Mouse (Mus musculus) gastrocnemius, postnatal 36 days (tissue): ENCODE data around the gene Llgl1. TPM values are rescaled to one million over a fixed set of nuclear protein-coding genes. Genes with fewer than 3 reads are reported as not detected.
A peak's percentile ranks its signal among the peaks of the same experiment; 100 is the strongest.

Experiments used
- DNase-seq, 2 experiments: peaks; one replicate each; pipeline ENCODE4 v3.0.0; 2022
- intact Hi-C: fragments of 180-260 bp; cut with DNase I; formaldehyde crosslinking; loops from one replicate; pipeline ENCODE4 v1.15.1; 2025
- long read RNA-seq, 2 experiments: library from polyadenylated mRNA; stranded (forward); transcript quantifications; one replicate each; pipeline ENCODE4 v2.0.0; 2021
- total RNA-seq, 2 experiments: library from RNA; stranded (reverse); gene quantifications; 2 replicates each; pipeline ENCODE4 v1.2.3; 2021

Llgl1 gene
- 1 to 10 TPM; 8.2 to 8.5 TPM for total RNA-seq
- long read RNA-seq, experiment 1, partial matches to known transcripts, result 10 of 10 reads
- long read RNA-seq, experiment 1, other reads (novel, unspliced or antisense), result 0 of 10 reads
- long read RNA-seq, experiment 2, full-length matches to known transcripts, result 1 of 6 reads
- long read RNA-seq, experiment 2, partial matches to known transcripts, result 1 of 6 reads
- long read RNA-seq, experiment 2, other reads (novel, unspliced or antisense), result 4 of 6 reads

DNA sequence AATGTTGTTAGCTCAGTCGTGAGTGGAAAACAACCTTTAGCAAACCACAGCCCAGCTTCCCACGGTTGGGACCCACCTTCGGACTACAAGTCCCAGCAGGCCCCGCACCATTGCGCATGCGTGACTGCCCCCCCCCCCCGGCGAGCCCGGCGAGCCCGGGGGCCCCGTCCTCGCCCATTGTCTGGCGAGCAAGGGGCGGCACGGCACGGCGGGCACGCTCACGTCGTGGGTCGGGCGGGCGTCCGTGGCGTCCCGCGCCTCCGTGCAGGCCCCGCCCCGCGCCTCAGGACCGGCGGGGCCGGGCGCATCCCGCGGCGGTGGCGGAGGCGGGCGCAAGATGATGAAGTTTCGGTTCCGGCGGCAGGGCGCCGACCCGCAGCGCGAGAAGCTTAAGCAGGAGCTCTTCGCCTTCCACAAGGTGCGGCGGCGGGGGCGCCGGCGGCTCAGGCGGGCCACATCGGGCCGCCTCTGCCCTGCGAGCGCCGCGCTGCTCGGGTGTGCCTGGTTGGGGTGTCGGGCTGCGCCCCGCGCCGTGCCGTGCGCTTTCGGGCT, at the start of gene Llgl1:
TSS of gene Llgl1 (plus strand) at position 200 of the 552 bp plus-strand sequence.
- intact Hi-C loops, result loop anchor here (2.0 to 10.0 kb wide), 4 partner anchors 78 to 178 kb away; partner anchors contain the start of genes Smcr8, Tmem11 and Top3a
- peak; percentile 82 for DNase-seq

DNA sequence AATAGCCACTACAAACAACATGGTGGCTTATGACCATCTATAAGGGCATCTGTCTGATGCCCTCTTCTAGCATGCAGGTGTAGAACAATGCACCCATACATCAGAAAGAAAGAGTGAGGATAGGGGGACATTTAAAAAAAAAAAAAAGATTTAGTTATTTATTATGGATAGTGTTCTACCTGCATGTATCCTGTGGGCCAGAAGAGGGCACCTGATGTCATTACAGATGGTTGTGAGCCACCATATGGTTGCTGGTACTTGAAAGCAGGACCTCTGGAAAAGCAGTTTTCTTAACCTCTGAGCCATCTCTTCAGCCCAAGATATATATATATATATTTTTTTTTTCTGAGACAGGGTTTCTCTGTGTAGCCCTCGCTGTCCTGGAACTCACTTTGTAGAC, 3.4 kb upstream of the Llgl1 start:
- intact Hi-C loops, result loop anchor here (5.0 kb wide), 1 partner anchor 81 kb away; the partner anchor contains the start of genes Smcr8 and Top3a
- no peak for DNase-seq

DNA sequence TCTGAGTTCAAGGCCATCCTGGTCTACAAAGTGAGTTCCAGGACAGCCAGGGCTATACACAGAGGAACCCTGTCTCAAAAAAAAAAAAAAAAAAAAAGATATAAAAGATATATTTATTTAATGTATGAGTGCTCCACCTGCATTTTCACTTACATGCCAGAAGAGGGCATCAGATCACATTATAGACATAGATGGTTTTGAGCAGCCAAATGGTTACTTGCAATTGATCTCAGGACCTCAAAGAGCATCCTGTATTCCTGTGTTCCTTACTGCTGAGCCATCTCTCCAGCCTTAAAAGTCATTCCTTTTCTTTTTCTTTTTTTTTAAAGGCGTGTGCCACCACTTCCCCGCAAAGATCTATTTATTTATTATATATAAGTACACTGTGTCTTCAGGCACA, 2.0 kb upstream of the Llgl1 start:
- DNase-seq, result no peak
- intact Hi-C loops, result loop anchor here (5.0 kb wide), 1 partner anchor 80 kb away; the partner anchor contains the start of genes Smcr8 and Top3a

DNA sequence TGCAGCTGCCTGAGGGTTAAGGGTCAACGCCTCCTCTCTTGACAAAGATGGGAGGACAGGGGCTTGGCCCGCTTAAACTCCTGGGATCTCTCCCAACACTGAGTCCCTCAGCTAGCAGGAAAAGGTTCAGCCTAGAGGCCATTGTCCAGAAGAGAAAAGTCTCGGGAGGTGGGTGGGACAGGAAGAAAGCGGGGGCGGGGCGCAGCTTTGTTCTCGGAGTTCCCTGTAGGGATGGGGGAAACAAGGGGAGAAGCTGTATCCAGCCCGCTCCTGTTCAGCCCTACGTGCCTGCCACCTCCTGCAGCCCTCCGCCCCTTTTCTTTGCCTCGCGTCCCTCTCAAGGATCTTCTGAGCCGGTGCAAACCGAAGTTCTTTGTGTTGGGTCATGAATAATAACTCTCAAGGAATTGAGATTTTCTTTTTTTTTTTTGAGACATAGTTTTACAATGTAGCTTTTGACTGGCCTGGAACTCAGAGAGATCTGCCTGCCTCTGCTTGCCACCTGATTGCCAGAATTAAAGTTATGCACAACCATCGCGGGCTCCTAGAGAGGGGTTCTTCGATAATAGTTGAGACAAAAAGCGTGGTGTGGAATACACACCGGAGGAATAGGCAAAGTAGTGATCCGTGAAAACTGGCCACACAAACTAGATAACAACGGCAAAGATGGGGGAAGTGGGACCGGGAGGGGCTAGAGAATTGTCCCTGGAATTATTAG, 558 bp upstream of the Llgl1 start:
- intact Hi-C loops, result loop anchor here (2.0 to 5.0 kb wide), 2 partner anchors 78 to 130 kb away; partner anchors contain the start of genes Smcr8 and Top3a
- DNase-seq, result peak; percentile 69 to 75

DNA sequence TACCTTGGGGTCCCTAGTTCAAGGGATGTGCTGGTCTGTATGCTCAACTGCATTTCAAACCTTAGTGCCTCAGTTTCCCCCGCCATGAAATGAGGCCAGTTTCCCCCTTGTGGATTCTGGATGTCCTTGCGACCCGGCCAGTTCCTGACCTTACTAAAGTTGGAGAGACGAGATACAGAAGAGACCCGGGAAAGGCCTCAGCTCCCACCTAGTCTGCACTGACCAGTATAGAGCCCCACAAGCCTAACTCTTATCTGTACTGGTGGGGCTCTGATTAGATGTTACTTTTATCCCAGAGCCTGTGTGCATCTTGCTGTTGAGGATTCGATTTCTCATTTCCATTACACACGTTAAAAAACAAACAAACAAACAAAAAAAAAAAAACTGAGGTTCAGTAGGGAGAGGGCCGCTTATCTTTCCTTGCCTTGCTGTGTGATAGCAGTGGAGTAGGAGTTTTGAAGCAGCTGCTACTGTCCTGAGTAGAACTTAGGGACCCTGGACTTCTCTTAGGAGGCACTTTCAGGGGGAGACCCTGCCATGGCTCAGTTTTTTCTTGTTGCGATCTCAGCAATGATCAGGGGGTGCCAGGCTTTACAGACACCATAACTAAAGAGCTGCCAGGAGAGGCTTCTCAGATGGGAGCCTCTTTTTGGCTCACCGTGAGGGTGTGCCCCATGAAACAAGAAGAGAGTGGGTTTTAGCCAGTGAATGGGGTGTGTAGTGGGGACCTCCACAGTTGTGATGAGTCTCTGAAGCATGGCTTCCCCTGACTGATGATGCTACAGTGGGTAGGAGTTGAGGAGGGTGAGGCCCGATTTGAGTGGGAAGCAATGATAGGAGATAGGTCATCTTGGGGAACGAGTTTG, 1.0 kb downstream of the Llgl1 start:
- DNase-seq, result no peak
- intact Hi-C loops, result loop anchor here (5.0 to 10.0 kb wide), 2 partner anchors 146 to 177 kb away; partner anchors contain the start of gene Tmem11

DNA sequence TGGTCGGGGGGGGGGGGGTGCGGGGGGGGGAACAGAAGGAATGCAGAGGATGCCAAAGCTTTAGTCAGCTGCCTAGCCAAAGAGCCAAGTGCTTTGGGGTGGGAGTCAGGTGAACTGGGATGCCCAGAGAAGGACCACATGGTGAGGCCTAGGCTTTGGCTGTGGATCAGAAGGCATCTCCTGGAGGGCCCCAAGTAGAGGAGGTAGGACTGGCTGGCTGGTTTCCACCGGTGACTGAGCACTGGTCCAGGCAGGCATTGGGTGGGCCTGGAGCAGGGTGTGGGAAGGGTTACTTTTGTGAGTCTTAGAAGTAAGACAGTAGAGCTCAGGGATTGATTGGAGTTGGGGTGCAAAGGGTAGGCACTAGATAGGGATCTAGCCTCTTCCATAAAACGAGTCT, 2.1 kb downstream of the Llgl1 start:
- no peak for DNase-seq
- intact Hi-C loops, result loop anchor here (5.0 to 10.0 kb wide), 2 partner anchors 147 to 176 kb away; partner anchors contain the start of gene Tmem11

DNA sequence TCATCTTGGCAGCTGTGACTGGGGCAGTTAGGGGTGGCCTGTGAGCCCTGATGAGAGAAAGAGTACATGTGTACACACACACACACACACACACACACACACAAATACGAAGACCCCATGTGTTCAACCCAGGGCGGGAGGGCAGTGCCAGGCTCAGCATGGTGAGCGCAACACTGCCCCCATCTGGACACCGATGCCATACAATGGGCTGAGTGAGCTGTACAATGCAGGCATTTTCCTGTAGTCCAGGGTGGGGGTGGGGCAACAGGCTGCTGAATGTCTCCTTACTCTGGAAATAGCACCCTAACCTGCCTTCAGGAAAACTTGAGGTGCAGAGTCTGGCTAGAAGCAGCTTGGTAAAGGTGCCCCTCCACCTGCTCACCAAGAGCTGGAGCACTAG, 3.6 kb downstream of the Llgl1 start:
- intact Hi-C loops, result loop anchor here (5.0 to 10.0 kb wide), 2 partner anchors 148 to 174 kb away; partner anchors contain the start of gene Tmem11
- peak in 1 of 2 experiments; percentile 29 for DNase-seq

DNA sequence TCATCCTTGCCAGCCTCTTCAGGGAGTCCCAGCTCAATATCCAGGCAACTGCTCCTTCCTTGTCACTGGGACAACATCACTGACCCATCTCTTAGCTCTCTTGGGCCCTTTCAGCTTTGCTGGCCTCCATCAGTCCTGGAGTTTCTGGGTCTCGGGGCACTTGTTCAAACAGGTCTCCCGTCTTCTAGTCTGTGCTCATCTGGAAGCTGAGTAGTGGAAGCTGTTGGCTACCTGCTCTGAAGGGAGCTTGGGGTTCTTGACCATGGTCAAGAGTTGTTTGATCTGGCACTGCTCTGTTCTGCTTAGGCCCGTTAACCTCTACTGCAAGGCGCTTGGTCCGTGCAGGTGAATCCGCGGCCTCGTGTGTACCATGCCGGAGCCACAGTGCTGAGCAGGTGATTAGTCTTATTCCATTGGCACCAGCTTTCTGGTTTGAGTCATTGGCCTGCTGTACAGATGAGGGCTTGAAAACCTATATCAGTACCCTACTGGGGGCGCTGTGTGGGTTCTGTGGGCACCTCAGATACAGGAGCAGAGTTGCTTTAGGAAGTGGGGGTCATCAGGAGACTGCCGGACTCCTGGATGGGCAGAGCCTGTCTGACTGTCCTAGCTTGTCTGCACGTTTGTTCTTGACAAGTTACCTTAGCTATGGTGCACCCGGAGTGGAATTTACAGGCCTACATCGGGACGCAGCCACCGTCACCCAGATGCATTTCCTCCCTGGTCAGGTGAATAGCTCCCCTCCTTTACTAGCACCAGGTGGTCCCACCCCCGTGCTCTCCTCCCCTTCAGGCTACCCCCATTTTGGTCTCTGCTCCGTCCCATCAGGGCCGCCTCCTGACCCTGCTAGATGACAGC, 4.7 kb downstream of the Llgl1 start:
- DNase-seq, result peak in 1 of 2 experiments; percentile 3
- intact Hi-C loops, result loop anchor here (5.0 to 10.0 kb wide), 2 partner anchors 149 to 173 kb away; partner anchors contain the start of gene Tmem11

DNA sequence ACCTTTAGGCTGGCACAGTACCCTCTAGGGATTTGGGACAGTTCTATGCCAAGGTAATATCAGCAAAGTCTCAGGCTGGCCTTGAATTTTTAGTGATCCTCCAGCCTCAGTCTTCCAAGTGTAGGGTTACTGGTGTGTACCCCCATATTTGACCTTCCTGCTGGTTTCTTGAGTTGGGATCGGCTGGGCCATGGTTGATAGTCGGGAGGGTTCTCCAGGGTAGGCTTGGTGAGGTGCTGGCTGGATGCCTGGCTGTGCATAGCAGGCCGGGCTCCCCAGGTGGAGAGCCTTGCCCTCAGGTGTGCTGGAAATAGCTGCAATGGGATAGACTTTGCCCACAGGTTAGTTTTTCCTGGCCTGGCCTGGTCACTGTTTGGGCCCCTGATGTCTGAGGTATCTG, 5.7 kb downstream of the Llgl1 start:
- intact Hi-C loops, result loop anchor here (10.0 kb wide), 1 partner anchor 150 kb away; no protein-coding TSS in a partner anchor
- DNase-seq, result no peak

DNA sequence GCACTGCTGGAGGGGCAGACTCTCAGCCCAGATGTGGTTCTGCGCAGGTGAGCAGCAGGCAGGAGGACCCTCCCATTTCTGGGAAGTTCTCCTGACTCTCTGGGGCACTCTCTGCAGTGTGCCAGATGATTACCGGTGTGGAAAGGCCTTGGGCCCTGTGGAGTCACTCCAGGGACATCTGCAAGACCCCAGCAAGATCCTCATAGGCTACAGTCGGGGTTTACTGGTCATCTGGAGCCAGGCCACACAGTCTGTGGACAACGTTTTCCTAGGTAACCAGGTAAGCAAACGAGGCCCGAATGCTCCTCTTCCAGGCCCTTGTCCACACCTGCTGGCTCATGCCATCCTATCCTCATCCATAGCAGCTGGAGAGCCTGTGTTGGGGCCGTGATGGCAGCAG, 6.6 kb downstream of the Llgl1 start:
- no peak for DNase-seq
- intact Hi-C loops, result loop anchor here (10.0 kb wide), 1 partner anchor 151 kb away; no protein-coding TSS in a partner anchor

DNA sequence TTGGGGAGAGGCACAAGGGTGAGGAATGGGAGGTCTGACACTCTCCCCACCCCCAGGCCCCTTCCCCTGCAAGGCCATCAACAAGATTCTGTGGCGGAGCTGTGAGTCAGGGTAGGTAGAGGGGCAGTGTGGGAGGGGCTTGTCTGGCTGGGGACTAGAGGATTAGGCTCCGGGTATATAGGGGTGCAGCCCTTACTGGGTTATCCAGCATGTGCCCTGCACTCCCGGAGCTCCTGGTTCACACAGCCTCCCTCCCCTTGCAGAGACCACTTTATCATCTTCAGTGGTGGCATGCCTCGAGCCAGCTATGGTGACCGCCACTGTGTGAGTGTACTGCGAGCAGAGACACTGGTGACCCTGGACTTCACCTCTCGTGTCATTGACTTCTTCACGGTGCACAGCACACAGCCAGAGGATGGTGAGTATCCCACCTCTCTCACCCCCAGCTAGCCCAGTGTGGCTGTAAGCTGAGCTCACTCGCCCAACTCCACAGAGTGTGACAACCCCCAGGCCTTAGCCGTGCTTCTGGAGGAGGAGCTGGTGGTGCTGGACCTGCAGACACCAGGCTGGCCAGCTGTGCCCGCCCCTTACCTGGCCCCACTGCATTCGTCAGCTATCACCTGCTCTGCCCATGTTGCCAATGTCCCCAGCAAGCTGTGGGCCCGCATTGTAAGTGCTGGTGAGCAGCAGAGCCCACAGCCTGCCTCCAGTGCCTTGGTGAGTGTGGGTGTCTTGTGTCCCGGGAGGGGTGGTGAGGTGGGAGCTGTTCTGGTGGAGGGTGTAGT, 7.4 kb downstream of the Llgl1 start:
- intact Hi-C loops, result loop anchor here (10.0 kb wide), 1 partner anchor 152 kb away; no protein-coding TSS in a partner anchor
- peak; percentile 4 to 12 for DNase-seq

DNA sequence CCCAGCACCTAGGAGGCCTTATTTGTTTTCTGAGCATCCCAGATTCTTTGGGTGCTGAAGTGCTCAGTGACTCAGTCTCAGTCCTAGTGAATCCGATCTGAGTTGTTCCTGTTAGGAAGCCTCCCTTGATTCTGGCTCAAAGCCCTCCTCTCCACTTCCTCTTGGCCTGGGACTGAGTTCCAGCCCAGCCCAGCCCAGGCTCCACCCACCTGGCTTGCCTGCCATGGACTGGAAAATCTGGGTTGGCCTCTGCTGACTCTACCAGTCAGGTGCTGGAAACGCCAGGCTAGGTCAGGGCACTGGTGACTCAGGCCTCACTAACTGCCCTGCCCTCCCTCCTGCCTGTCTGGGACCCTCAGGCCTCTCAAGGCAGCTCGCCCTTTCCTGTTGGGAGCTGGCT, 8.1 kb downstream of the Llgl1 start:
- peak; percentile 89 to 92 for DNase-seq
- intact Hi-C loops, result loop anchor here (10.0 kb wide), 1 partner anchor 153 kb away; no protein-coding TSS in a partner anchor

DNA sequence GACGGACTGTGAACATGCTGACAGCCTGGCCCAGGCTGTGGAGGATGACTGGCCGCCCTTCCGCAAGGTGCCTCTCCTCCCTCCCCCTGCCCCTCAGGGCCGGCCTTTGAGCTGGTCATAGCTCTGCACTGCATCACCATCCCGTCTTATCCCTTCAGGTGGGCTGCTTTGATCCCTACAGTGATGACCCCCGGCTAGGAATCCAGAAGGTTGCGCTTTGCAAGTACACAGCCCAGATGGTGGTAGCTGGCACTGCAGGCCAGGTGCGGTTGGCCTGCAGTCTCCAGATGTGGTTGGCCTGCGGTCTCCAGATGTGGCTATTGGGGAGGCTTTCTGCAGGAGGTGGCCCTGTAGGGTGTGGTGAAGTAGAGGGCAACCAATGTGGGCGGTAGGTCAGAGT, 9.1 kb downstream of the Llgl1 start:
- no peak for DNase-seq
- intact Hi-C loops, result loop anchor here (10.0 kb wide), 1 partner anchor 154 kb away; no protein-coding TSS in a partner anchor

DNA sequence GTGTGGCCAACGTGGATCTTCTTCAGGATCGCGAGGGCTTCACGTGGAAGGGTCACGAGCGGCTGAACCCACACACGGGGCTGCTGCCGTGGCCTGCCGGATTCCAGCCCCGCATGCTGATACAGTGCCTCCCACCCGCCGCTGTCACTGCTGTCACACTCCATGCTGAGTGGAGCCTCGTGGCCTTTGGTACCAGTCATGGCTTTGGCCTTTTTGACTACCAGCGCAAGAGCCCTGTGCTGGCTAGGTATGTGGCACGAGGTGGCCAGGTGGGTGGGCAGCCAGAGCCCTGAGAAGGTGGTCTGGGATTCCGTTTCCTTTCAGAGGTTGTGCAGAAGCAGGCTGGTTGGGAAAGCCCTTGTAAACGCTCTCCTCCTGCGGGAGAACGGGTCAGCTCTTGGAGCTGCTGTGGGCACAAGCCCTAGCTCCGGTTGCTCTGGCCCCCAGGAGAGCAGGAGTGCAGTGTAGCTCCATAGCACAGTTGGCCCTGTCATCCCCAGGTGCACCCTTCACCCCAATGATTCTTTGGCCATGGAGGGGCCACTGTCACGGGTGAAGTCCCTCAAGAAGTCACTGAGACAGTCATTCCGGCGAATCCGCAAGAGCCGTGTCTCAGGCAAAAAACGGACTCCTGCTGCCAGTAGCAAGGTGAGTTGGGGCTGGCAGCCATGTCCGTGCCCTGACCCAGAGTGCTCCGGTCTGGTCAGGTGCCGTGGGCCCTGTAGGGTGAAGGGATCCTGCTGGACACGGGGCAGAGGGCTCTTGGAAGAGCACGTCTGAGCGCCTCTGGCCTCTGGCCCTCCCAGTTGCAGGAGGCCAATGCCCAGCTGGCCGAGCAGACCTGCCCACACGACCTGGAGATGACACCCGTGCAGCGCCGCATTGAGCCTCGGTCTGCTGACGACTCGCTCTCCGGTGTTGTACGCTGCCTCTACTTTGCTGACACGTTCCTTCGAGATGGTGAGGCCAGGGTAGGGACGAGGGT, 10.2 kb downstream of the Llgl1 start:
- DNase-seq, result peak in 1 of 2 experiments; percentile 3
- intact Hi-C loops, result loop anchor here (10.0 kb wide), 1 partner anchor 155 kb away; no protein-coding TSS in a partner anchor

DNA sequence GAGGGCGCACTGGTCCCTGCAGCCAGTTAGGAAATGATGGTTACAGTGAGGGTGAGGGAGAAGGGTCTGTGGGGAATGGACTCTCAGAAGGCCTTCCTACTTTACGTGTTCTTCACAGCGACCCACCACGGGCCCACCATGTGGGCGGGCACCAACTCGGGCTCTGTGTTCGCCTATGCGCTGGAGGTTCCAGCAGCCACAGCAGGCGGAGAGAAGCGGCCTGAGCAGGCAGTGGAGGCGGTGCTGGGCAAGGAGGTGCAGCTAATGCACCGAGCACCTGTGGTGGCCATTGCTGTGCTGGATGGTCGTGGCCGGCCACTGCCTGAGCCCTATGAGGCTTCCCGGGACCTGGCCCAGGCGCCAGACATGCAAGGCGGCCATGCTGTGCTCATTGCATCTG, 11.7 kb downstream of the Llgl1 start:
- peak in 1 of 2 experiments; percentile 2 for DNase-seq
- intact Hi-C loops, result no loop called here

DNA sequence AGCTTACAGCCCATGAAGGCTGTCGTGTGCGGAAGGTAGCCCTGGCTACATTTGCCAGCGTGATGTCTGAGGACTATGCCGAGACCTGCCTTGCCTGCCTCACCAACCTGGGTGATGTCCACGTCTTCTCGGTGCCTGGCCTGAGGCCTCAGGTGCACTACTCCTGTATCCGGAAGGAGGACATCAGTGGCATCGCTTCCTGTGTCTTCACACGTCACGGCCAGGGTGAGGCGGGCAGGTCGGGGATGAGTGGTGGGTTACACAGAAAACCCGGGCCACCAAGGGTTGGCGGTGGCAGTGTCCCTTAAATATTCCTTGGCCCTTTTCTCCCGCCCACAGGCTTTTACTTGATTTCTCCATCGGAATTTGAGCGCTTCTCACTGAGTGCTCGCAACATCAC, 12.5 kb downstream of the Llgl1 start:
- intact Hi-C loops, result no loop called here
- DNase-seq, result peak in 1 of 2 experiments; percentile 3
